Mouse (Mus musculus) limb, embryonic 10.5 days (tissue): Measurements from ENCODE around the gene Tfam. TPM values are rescaled to one million over a fixed set of nuclear protein-coding genes. Genes with fewer than 3 reads are reported as not detected.

Experiments used
- DNase-seq: peaks from one replicate; pipeline ENCODE4 v3.0.0-alpha.2; 2017; ENCODE audit warnings: low spot score
- H3K27ac ChIP-seq: fragments of 300-500 bp; sonication (generic); 2 replicates; pipeline ENCODE4 v1.5.1; 2016; ENCODE audit warnings: mild to moderate bottlenecking
- H3K27me3 ChIP-seq: fragments of 300-500 bp; sonication (generic); 2 replicates; pipeline ENCODE4 v1.6.1; 2016; ENCODE audit warnings: low read depth, mild to moderate bottlenecking; ENCODE audit not compliant: poor library complexity, severe bottlenecking
- H3K36me3 ChIP-seq: fragments of 300-500 bp; sonication (generic); 2 replicates; pipeline ENCODE4 v1.6.1; 2016; ENCODE audit warnings: mild to moderate bottlenecking, moderate library complexity
- H3K4me1 ChIP-seq: fragments of 300-500 bp; sonication (generic); 2 replicates; pipeline ENCODE4 v1.6.1; 2016
- H3K4me3 ChIP-seq: fragments of 300-500 bp; sonication (generic); 2 replicates; pipeline ENCODE4 v1.5.1; 2016; ENCODE audit warnings: mild to moderate bottlenecking, moderate library complexity
- H3K9me3 ChIP-seq: fragments of 300-500 bp; sonication (generic); replicated peaks from 2 replicates; pipeline ENCODE4 v1.6.1; 2016; ENCODE audit warnings: mild to moderate bottlenecking
- WGBS: fragments of 180-500 bp; shearing (Covaris S2); methylation state at CpG from one replicate; pipeline ENCODE4 v1.1.7; 2016; 5-methylcytosine and 5-hydroxymethylcytosine counted together
- polyA plus RNA-seq: library from polyadenylated mRNA; unstranded; fragments of >200 nt; fragmentation: Nextera tagmentation; extraction: Ambion mirVana; gene quantifications from 2 replicates; pipeline ENCODE4 v1.2.1, GENCODE M21; 2016

The Tfam gene
- polyA plus RNA-seq, 1 experiment from 2014 or later = 91.3 TPM

GRCm38 (mm10) chr10:71251846-71252245 lies 13.8 kb upstream of the Tfam start:
- Histone ChIP-seq H3K9me3 (no peaks in the 10 kb centered on the region), H3K4me1 (no peaks in the 10 kb centered on the region), H3K4me3 (no peak overlapping the region), H3K27me3 (no peaks in the 10 kb centered on the region), H3K36me3 (peaks cover 28% of the 10 kb centered on the region), H3K27ac (no peak overlapping the region)
- 87% methylated on average over 5 of the region's 5 CpGs for WGBS
- DNase-seq = no peak

- Histone ChIP-seq H3K27ac (no peak overlapping the region), H3K9me3 (no peaks in the 10 kb centered on the region), H3K27me3 (no peaks in the 10 kb centered on the region), H3K4me3 (no peak overlapping the region), H3K4me1 (no peaks in the 10 kb centered on the region), H3K36me3 (peaks cover 22% of the 10 kb centered on the region)
- DNase-seq = no peak
- WGBS = 93% methylated on average over 5 of the region's 5 CpGs
These were observed 13.2 kb upstream of the Tfam start for GRCm38 (mm10) chr10:71251256-71251655.

- DNase-seq = no peak
- H3K4me3 ChIP-seq = no peak overlapping the region
- H3K9me3 ChIP-seq = no peaks in the 10 kb centered on the region
- H3K27me3 ChIP-seq = no peaks in the 10 kb centered on the region
- 86% methylated on average over 17 of the region's 17 CpGs for WGBS
- no peak overlapping the region for H3K27ac ChIP-seq
- H3K36me3 ChIP-seq = peaks cover 16% of the 10 kb centered on the region
- no peaks in the 10 kb centered on the region for H3K4me1 ChIP-seq
These were observed 12.4 kb upstream of the Tfam start for GRCm38 (mm10) chr10:71250472-71250871.

GRCm38 (mm10) chr10:71249086-71249880 lies 11.2 kb upstream of the Tfam start:
- no peak overlapping the region for H3K27ac ChIP-seq
- H3K27me3 ChIP-seq = no peaks in the 10 kb centered on the region
- H3K4me1 ChIP-seq = no peaks in the 10 kb centered on the region
- H3K36me3 ChIP-seq = peaks cover 4% of the 10 kb centered on the region
- H3K9me3 ChIP-seq = no peaks in the 10 kb centered on the region
- no peak for DNase-seq
- no peak overlapping the region for H3K4me3 ChIP-seq
- 90% methylated on average over 10 of the region's 10 CpGs for WGBS

GRCm38 (mm10) chr10:71246956-71247355 lies 8.9 kb upstream of the Tfam start:
- no peaks in the 10 kb centered on the region for H3K27me3 ChIP-seq

GRCm38 (mm10) chr10:71239479-71240120 lies 1.5 kb upstream of the Tfam start:
- peaks cover 16% of the 10 kb centered on the region for H3K36me3 ChIP-seq
- no peaks in the 10 kb centered on the region for H3K9me3 ChIP-seq
- H3K27me3 ChIP-seq = no peaks in the 10 kb centered on the region
- no peak overlapping the region for H3K4me3 ChIP-seq
- DNase-seq = no peak
- H3K4me1 ChIP-seq = peaks cover 9% of the 10 kb centered on the region
- H3K27ac ChIP-seq = no peak overlapping the region
- 78% methylated on average over 6 of the region's 6 CpGs for WGBS

More at GRCm38 (mm10) chr10:71246956-71247355, 8.9 kb upstream of the Tfam start:
- H3K36me3 ChIP-seq = no peaks in the 10 kb centered on the region
- no peak overlapping the region for H3K27ac ChIP-seq
- no peak overlapping the region for H3K4me3 ChIP-seq
- 47% methylated on average over 7 of the region's 7 CpGs for WGBS
- DNase-seq = no peak
- no peaks in the 10 kb centered on the region for H3K4me1 ChIP-seq
- no peaks in the 10 kb centered on the region for H3K9me3 ChIP-seq

- Histone ChIP-seq H3K4me1 (peaks cover 9% of the 10 kb centered on the region), H3K36me3 (peaks cover 35% of the 10 kb centered on the region), H3K9me3 (no peaks in the 10 kb centered on the region), H3K27me3 (no peaks in the 10 kb centered on the region), H3K27ac (peak overlapping the region; percentile 92), H3K4me3 (peak overlapping the region; percentile 87)
- peak; percentile 99 for DNase-seq
- under 1% methylated on average over 68 of the region's 68 CpGs for WGBS
These were observed 402 bp downstream of the Tfam start for GRCm38 (mm10) chr10:71237516-71238239.

- WGBS = 92% methylated on average over 8 of the region's 8 CpGs
- H3K9me3 ChIP-seq = no peaks in the 10 kb centered on the region
- peaks cover 67% of the 10 kb centered on the region for H3K36me3 ChIP-seq
- peaks cover 9% of the 10 kb centered on the region for H3K4me1 ChIP-seq
- H3K4me3 ChIP-seq = no peak overlapping the region
- no peaks in the 10 kb centered on the region for H3K27me3 ChIP-seq
- no peak overlapping the region for H3K27ac ChIP-seq
- DNase-seq = no peak
These were observed 4.0 kb downstream of the Tfam start for GRCm38 (mm10) chr10:71234071-71234470.

GRCm38 (mm10) chr10:71225894-71226293 lies 12.2 kb downstream of the Tfam start:
- H3K4me3 ChIP-seq = no peak overlapping the region
- 49% methylated on average over 7 of the region's 7 CpGs for WGBS
- no peaks in the 10 kb centered on the region for H3K27me3 ChIP-seq
- H3K4me1 ChIP-seq = no peaks in the 10 kb centered on the region
- H3K9me3 ChIP-seq = no peaks in the 10 kb centered on the region
- H3K36me3 ChIP-seq = peaks cover 90% of the 10 kb centered on the region
- peak; percentile 90 for DNase-seq
- H3K27ac ChIP-seq = no peak overlapping the region

- 92% methylated on average over 5 of the region's 5 CpGs for WGBS
- H3K36me3 ChIP-seq = peaks cover 62% of the 10 kb centered on the region
These were observed 15.0 kb downstream of the Tfam start for GRCm38 (mm10) chr10:71223101-71223500.

GRCm38 (mm10) chr10:71222639-71223038 lies 15.4 kb downstream of the Tfam start:
- no peak for DNase-seq
- WGBS = 92% methylated on average over 2 of the region's 2 CpGs
- H3K36me3 ChIP-seq = peaks cover 58% of the 10 kb centered on the region
- H3K4me1 ChIP-seq = no peaks in the 10 kb centered on the region
- H3K4me3 ChIP-seq = no peak overlapping the region
- no peaks in the 10 kb centered on the region for H3K9me3 ChIP-seq
- H3K27me3 ChIP-seq = no peaks in the 10 kb centered on the region
- no peak overlapping the region for H3K27ac ChIP-seq

More at GRCm38 (mm10) chr10:71223101-71223500, 15.0 kb downstream of the Tfam start:
- Histone ChIP-seq H3K4me3 (no peak overlapping the region), H3K9me3 (no peaks in the 10 kb centered on the region), H3K27me3 (no peaks in the 10 kb centered on the region), H3K27ac (no peak overlapping the region), H3K4me1 (no peaks in the 10 kb centered on the region)
- DNase-seq = no peak

GRCm38 (mm10) chr10:71218228-71218892 lies 19.7 kb downstream of the Tfam start:
- Histone ChIP-seq H3K27me3 (no peaks in the 10 kb centered on the region), H3K27ac (no peak overlapping the region), H3K4me1 (no peaks in the 10 kb centered on the region), H3K4me3 (no peak overlapping the region), H3K9me3 (no peaks in the 10 kb centered on the region), H3K36me3 (peaks cover 16% of the 10 kb centered on the region)
- WGBS = 18% methylated on average over 8 of the region's 8 CpGs
- DNase-seq = peak; percentile 87
